Mouse (Mus musculus) cerebellum, adult 11-12 months (tissue): ENCODE measurements around the gene Gtpbp4.
"Not testable (repeated sequence)": the region's sequence is repeated elsewhere in the genome, so short reads cannot be mapped to it uniquely, and the experiment has no call there.

ENCODE experiments used
- DNase-seq: peaks from one replicate; pipeline ENCODE4 v3.0.0; 2022

The Gtpbp4 gene

GRCm38 (mm10) chr13:8972369-8972768 lies 23.5 kb downstream of the Gtpbp4 start:
- DNase-seq: no peak

GRCm38 (mm10) chr13:8967742-8968141 lies 28.1 kb downstream of the Gtpbp4 start:
- no peak for DNase-seq

- no peak for DNase-seq
Observed at GRCm38 (mm10) chr13:8965224-8965623, 30.7 kb downstream of the Gtpbp4 start.

GRCm38 (mm10) chr13:8962266-8962665 lies 33.6 kb downstream of the Gtpbp4 start:
- DNase-seq: not testable (repeated sequence)

GRCm38 (mm10) chr13:8961128-8961888 lies 34.6 kb downstream of the Gtpbp4 start:
- DNase-seq: not testable (repeated sequence)

GRCm38 (mm10) chr13:8959554-8959953 lies 36.3 kb downstream of the Gtpbp4 start:
- DNase-seq: not testable (repeated sequence)

GRCm38 (mm10) chr13:8959058-8959457 lies 36.8 kb downstream of the Gtpbp4 start:
- not testable (repeated sequence) for DNase-seq

GRCm38 (mm10) chr13:8956873-8957272 lies 39.0 kb downstream of the Gtpbp4 start:
- not testable (repeated sequence) for DNase-seq

- DNase-seq: not testable (repeated sequence)
Observed at GRCm38 (mm10) chr13:8955127-8955526, 40.8 kb downstream of the Gtpbp4 start.

- not testable (repeated sequence) for DNase-seq
Observed at GRCm38 (mm10) chr13:8952563-8952962, 43.3 kb downstream of the Gtpbp4 start, which contains the start of gene Idi2. Gene Idi2 (plus strand): TSS chr13:8952863.

GRCm38 (mm10) chr13:8948131-8948530 lies 47.8 kb downstream of the Gtpbp4 start, which contains the start of gene Gm9745:
Gene Gm9745 (minus strand): TSS chr13:8948231.
- DNase-seq: not testable (repeated sequence)

- not testable (repeated sequence) for DNase-seq
Observed at GRCm38 (mm10) chr13:8943828-8944227, 52.1 kb downstream of the Gtpbp4 start.

- DNase-seq: not testable (repeated sequence)
Observed at GRCm38 (mm10) chr13:8941701-8942100, 54.2 kb downstream of the Gtpbp4 start.

GRCm38 (mm10) chr13:8941110-8941509 lies 54.8 kb downstream of the Gtpbp4 start:
- not testable (repeated sequence) for DNase-seq

GRCm38 (mm10) chr13:8937611-8938140 lies 58.2 kb downstream of the Gtpbp4 start:
- not testable (repeated sequence) for DNase-seq

GRCm38 (mm10) chr13:8933499-8933898 lies 62.4 kb downstream of the Gtpbp4 start:
- DNase-seq: no peak
